Mouse (Mus musculus) hindbrain, embryonic 11.5 days (tissue): ENCODE measurements at regions not wholly inside any gene's neighbourhood (a gene's known extent, or its start where the extent isn't known, plus 50 kb on each side); places are given as distances from the start of the nearest gene placed in this dataset.

Experiments
- ATAC-seq: fragments of 200-750 bp; cut with Nextera tagmentation; 2 replicates; pipeline ENCODE4 v1.8.0; 2017; ENCODE audit warnings: mild to moderate bottlenecking, moderate TSS enrichment, moderate library complexity; ENCODE audit not compliant: low FRiP score
- DNase-seq: peaks from one replicate; pipeline ENCODE4 v3.0.0-alpha.2; 2015; ENCODE audit warnings: low spot score
- H3K27ac ChIP-seq: fragments of 300-500 bp; sonication (generic); 2 replicates; pipeline ENCODE4 v1.5.1; 2014; ENCODE audit warnings: mild to moderate bottlenecking, low read depth, low read length
- H3K27me3 ChIP-seq: fragments of 300-500 bp; sonication (generic); 2 replicates; pipeline ENCODE4 v1.6.1; 2014; ENCODE audit warnings: mild to moderate bottlenecking, low read length, moderate library complexity, mixed read lengths; ENCODE audit not compliant: control insufficient read depth, insufficient read depth
- H3K36me3 ChIP-seq: fragments of 300-500 bp; sonication (generic); 2 replicates; pipeline ENCODE4 v1.6.1; 2014; ENCODE audit warnings: mild to moderate bottlenecking, low read length, moderate library complexity, mixed read lengths; ENCODE audit not compliant: control insufficient read depth, insufficient read depth
- H3K4me1 ChIP-seq: fragments of 300-500 bp; sonication (generic); replicated peaks from 2 replicates; pipeline ENCODE4 v1.6.1; 2014; ENCODE audit warnings: low read length, mixed read lengths; ENCODE audit not compliant: control insufficient read depth, insufficient read depth
- H3K4me2 ChIP-seq: fragments of 300-500 bp; sonication (generic); replicated peaks from 2 replicates; pipeline ENCODE4 v1.6.1; 2014; ENCODE audit warnings: mild to moderate bottlenecking, low read depth, low read length
- H3K4me3 ChIP-seq: fragments of 300-500 bp; sonication (generic); 2 replicates; pipeline ENCODE4 v1.5.1; 2014; ENCODE audit warnings: low read depth, low read length
- H3K9ac ChIP-seq: fragments of 300-500 bp; sonication (generic); 2 replicates; pipeline ENCODE4 v1.6.1; 2014; ENCODE audit warnings: low read depth, low read length
- H3K9me3 ChIP-seq: fragments of 300-500 bp; sonication (generic); 2 replicates; pipeline ENCODE4 v1.6.1; 2016; ENCODE audit warnings: low read length; ENCODE audit not compliant: control insufficient read depth
- WGBS: fragments of 180-500 bp; shearing (Covaris S2); extraction: QIAGEN DNeasy Blood & Tissue Kit; methylation state at CpG from one replicate; pipeline ENCODE4 v1.1.7; 2014; 5-methylcytosine and 5-hydroxymethylcytosine counted together

DNA sequence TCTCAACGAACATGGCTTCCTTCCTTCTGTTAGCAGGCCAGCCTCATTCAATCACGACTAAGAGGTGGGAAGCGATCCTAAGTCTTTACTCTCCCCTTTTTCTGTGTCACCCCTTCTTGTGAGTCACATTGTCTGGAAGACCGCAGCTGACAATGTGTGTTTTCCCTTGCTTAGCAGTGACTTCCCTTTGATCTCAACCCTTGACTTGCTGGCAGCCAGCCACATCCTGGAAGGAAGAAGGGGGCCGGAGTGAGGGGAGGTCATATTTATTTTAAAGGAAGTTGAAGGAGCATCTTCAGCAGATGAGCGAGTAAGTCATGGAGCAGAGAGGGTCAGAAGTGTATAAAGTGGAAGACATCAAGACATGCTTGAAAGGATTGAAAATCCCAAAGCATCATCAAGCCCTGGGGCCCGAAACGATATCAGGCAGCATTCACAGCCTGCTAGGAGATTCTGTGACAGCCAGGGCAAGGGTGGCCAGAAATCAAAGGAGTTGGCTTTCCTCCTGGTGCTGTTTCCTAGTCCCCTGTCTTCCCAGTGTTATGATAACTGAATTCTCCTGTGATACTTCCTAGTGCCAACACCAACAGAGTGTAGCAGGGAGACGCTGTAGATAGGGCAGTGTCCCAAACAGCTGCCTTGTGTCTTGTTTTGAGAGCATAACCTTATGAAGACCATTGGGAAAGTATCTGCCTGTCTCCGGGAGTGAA, 245.9 kb downstream of the Ankrd16 start:
- Histone ChIP-seq H3K4me1 (no peaks in the 10 kb centered on the region), H3K27ac (no peak overlapping the region), H3K9me3 (no peaks in the 10 kb centered on the region), H3K27me3 (no peaks in the 10 kb centered on the region), H3K9ac (no peak overlapping the region), H3K4me2 (no peak overlapping the region), H3K36me3 (no peaks in the 10 kb centered on the region), H3K4me3 (no peak overlapping the region)
- ATAC-seq (no peak), DNase-seq (no peak)
- WGBS = 52% methylated on average over 10 of the region's 10 CpGs

DNA sequence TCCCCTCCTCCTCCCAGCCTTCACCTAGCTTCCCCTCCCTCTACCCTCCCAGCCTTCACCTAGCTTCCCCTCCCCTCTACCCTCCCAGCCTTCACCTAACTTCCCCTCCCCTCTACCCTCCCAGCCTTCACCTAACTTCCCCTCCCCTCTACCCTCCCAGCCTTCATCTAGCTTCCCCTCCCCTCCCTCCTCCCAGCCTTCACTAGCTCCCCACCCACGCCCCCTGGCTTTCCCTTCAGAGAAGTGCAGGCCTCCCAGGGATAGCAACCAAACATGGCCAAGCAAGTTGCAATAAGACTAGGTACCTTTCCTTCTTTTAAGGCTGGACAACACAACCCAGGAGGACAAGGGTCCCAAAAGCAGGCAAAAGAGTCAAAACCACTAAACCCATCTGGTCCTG, 248.5 kb downstream of the Ankrd16 start:
- ATAC-seq (no peak), DNase-seq (no peak)
- 44% methylated on average over 1 of the region's 1 CpGs for WGBS
- H3K4me2 ChIP-seq = no peak overlapping the region
- H3K9ac ChIP-seq = no peak overlapping the region
- no peaks in the 10 kb centered on the region for H3K27me3 ChIP-seq
- no peaks in the 10 kb centered on the region for H3K4me1 ChIP-seq
- no peak overlapping the region for H3K4me3 ChIP-seq
- no peaks in the 10 kb centered on the region for H3K36me3 ChIP-seq
- H3K27ac ChIP-seq = no peak overlapping the region
- no peaks in the 10 kb centered on the region for H3K9me3 ChIP-seq

DNA sequence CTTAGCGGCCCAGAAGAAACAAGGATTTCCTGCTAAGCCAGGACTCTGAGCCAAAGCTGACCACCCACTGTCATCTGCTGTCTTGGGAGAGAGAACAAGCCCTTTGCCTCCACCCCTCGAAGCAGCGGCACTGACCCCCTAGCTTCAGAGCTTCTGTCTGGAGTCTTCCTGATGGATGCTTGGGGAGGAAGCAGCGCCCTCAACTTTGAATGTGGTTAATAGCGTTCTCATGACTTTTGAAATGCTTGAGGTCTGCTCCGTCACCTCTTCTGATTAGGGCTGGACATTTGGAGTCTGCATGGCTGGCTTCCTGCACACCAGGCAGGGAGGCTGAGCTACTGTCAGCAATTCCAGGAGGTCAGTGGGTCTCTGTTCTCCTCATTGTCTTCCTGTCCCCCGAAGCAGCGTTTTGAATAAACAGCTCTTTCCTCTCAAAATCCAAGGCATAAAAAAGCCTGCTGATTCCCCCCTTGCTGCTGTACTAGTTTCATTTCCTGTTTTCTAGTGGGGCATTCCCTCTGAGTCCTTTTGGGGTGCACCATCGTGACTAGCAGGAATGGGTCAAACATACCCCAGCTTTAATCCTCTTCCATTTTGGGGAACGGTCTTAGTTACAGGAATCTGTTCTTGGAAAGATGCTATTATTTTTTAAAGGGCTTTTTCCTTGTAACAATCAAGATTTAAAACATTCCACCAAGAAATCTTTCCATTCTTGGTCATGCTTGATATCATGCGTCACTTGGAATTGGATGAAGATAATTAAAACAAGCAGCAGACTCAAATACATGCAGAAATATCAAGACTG, 256.0 kb downstream of the Ankrd16 start:
- no peaks in the 10 kb centered on the region for H3K27me3 ChIP-seq
- no peak for ATAC-seq
- WGBS = 68% methylated on average over 11 of the region's 11 CpGs

DNA sequence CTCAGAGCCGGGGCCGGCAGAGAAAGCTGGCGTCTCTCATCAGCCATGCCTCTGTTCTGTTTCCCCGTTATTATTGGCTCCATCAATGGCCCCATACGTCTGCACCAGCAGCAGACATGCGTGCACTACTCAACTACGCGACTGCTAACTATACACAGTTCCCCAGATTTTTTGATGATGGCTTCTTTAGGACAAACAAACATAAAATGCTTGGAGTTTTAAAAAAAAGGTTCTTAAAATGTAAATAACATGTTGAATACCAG, 256.6 kb downstream of the Ankrd16 start:
- DNase-seq = no peak
- Histone ChIP-seq H3K36me3 (no peaks in the 10 kb centered on the region), H3K4me2 (no peak overlapping the region), H3K4me3 (no peak overlapping the region), H3K9ac (no peak overlapping the region), H3K9me3 (no peaks in the 10 kb centered on the region), H3K4me1 (no peaks in the 10 kb centered on the region), H3K27ac (no peak overlapping the region), H3K27me3 (no peaks in the 10 kb centered on the region)
- ATAC-seq = no peak
- WGBS = 78% methylated on average over 8 of the region's 8 CpGs

More for the DNA sequence above, 256.0 kb downstream of the Ankrd16 start:
- no peak overlapping the region for H3K4me2 ChIP-seq
- no peak overlapping the region for H3K27ac ChIP-seq
- H3K9me3 ChIP-seq = no peaks in the 10 kb centered on the region
- no peak overlapping the region for H3K4me3 ChIP-seq
- no peaks in the 10 kb centered on the region for H3K4me1 ChIP-seq
- no peak for DNase-seq
- H3K9ac ChIP-seq = no peak overlapping the region
- H3K36me3 ChIP-seq = no peaks in the 10 kb centered on the region

DNA sequence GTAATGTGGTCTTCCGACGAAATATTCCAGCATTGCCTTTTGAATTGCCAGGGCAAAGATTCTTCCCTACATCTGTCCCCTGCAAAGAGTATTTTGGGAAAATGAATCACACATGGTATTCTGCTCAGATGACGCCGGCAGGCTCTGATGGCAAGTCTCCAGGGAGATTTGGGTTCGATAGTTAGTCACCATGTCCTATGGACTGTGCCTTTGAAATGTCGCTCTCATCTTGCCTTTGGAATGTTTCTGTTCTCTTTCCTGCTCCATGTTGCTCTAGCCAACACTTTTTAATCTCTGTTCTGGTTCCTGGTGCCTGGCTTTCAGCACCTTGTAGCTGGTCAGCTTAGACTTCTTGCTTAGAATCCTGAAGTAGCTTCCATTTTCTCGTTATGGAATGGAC, 252.3 kb downstream of the Itga8 start:
- WGBS = 76% methylated on average over 7 of the region's 7 CpGs
- ATAC-seq = no peak

DNA sequence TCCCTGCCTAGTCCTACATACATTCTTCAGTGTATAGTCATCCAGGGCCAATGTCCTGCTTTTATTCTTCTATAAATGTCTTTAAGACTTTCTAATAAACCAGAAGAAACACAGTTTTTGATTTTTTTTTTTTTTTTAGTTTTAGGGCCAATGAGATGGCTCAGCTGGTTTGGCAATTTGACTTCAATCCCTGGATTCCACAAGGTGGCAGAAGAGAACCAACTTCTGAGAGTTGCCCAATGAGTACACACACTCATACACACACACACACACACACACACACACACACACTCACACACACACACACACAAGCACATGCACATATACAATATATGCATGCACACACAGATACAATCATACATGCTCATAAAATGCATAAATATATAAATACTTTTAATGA, 251.8 kb downstream of the Itga8 start:
- Histone ChIP-seq H3K9me3 (no peaks in the 10 kb centered on the region), H3K27ac (no peak overlapping the region), H3K27me3 (no peaks in the 10 kb centered on the region), H3K9ac (no peak overlapping the region), H3K4me2 (no peak overlapping the region), H3K36me3 (no peaks in the 10 kb centered on the region), H3K4me1 (no peaks in the 10 kb centered on the region), H3K4me3 (no peak overlapping the region)
- DNase-seq (peak; percentile 31), ATAC-seq (no peak)

More for the DNA sequence above, 252.3 kb downstream of the Itga8 start:
- Histone ChIP-seq H3K4me1 (no peaks in the 10 kb centered on the region), H3K4me2 (no peak overlapping the region), H3K9ac (no peak overlapping the region), H3K36me3 (no peaks in the 10 kb centered on the region), H3K4me3 (no peak overlapping the region), H3K9me3 (no peaks in the 10 kb centered on the region), H3K27ac (no peak overlapping the region), H3K27me3 (no peaks in the 10 kb centered on the region)
- DNase-seq = no peak

DNA sequence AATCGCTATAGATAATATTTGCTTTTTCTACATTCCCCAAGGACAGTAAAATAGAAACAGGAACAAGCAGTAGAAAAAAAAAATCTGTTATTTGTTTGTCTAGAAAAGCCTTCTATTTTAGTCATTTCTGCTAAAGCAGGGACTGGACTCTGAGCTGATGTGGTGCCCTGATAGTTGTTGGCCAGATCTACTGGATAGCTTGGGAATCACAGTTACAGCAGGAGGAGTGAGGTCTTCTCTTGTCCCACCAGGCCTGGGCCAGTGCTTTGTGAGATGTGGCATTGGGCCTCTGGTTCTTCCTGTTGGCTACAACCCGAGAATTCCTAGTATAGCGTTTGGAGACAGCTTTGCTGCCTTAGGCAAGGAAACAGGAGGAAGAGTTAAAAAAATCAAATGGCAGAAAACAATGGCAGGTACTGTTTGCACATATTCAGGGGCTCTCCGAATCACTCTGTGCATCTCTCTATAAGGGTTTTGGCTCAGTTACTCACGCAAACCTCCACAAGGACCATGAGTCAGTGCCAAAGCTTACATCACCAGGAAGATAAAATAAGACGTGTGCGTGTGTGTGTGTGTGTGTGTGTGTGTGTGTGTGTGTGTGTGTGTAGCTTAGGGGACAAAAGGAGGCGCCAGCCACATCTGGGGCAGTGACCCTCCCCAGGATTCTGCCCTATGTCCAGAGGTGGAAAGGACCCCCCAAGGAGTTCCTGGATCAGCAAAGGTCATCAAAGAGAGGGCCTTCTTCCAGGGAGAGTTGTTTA, 248.1 kb downstream of the Itga8 start:
- Histone ChIP-seq H3K4me3 (no peak overlapping the region), H3K9ac (no peak overlapping the region), H3K4me2 (no peak overlapping the region), H3K27ac (no peak overlapping the region), H3K4me1 (no peaks in the 10 kb centered on the region), H3K27me3 (no peaks in the 10 kb centered on the region), H3K9me3 (no peaks in the 10 kb centered on the region), H3K36me3 (no peaks in the 10 kb centered on the region)
- DNase-seq (no peak), ATAC-seq (no peak)
- WGBS = 50% methylated on average over 8 of the region's 8 CpGs

DNA sequence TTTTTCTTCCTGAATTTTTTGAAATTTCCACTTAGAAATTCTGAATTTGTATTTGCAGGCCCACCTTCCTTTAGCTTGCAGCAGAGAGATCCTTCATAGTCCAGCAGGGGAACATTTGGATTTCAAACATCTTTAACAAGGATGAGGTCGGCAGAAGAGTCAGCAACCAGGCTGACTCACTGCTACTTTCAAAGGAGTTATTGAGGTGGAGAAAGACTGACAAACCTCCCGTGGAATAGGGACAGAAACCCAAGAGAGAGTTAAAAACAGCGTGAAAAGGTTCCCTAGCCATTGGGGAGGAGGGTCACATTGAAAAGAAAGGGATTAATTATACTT, 247.6 kb downstream of the Itga8 start:
- Histone ChIP-seq H3K9ac (no peak overlapping the region), H3K4me1 (no peaks in the 10 kb centered on the region), H3K27ac (no peak overlapping the region), H3K4me3 (no peak overlapping the region), H3K9me3 (no peaks in the 10 kb centered on the region), H3K36me3 (no peaks in the 10 kb centered on the region), H3K4me2 (no peak overlapping the region), H3K27me3 (no peaks in the 10 kb centered on the region)
- DNase-seq (no peak), ATAC-seq (no peak)
- 11% methylated on average over 3 of the region's 3 CpGs for WGBS
